10 mouse cellular contexts compared by ENCODE assay signal in genomic region chr9:21407951-21408350, GRCm38 (mm10). TPM values are rescaled to one million over a fixed set of nuclear protein-coding genes. Genes with fewer than 3 reads are reported as not detected.
A peak's percentile ranks its signal among the peaks of the same experiment; 100 is the strongest.
DNase-seq lines count a peak whose midpoint lies in the region; ATAC-seq lines count a peak whose summit lies in the region.
"Had no signal": no experiment of that assay in that cellular context is flagged by ENCODE, and none has a peak within 500 bp of the region (broad histone marks: within the 10 kb centered on the region; RNA-seq: fewer than 3 reads in every experiment).

No protein-coding gene starts in this region.

- H3K4me2 ChIP-seq in heart, embryonic 12.5 days: no peak overlapping the region
- H3K4me2 ChIP-seq: embryonic facial prominence, embryonic 12.5 days had no signal

- no peak for ATAC-seq in heart, embryonic 12.5 days (ENCODE audit: insufficient number of reproducible peaks, low FRiP score)

- H3K9me3 ChIP-seq in heart, embryonic 12.5 days (replicated peaks): no peaks in the 10 kb centered on the region
- H3K9me3 ChIP-seq: embryonic facial prominence, embryonic 12.5 days had no signal

- H3K4me3 ChIP-seq in heart, embryonic 12.5 days: no peak overlapping the region
- H3K4me3 ChIP-seq: embryonic facial prominence, embryonic 12.5 days had no signal

- 11% methylated on average over 4 of the region's 4 CpGs for WGBS in heart, embryonic 12.5 days

- H3K36me3 ChIP-seq in heart, embryonic 12.5 days: peaks cover 42% of the 10 kb centered on the region

- DNase-seq in heart, postnatal 4 days: peak; percentile 70
- peak; percentile 21 for DNase-seq in thymus, postnatal 14 days
- no peak for DNase-seq in thymus, postnatal 10 days (ENCODE audit: low spot score in 2 of 2)
- peak; percentile 91 to 92 for DNase-seq in kidney, postnatal 36 days
- DNase-seq in urinary bladder, postnatal 36 days (ENCODE audit: low spot score in 2 of 2): no peak
- DNase-seq in cerebellum, adult 18-20 months: no peak
- DNase-seq in heart, adult 11 months: no peak
- DNase-seq: thymus, adult 18-20 months had no signal

- H3K9ac ChIP-seq in heart, embryonic 12.5 days: no peak overlapping the region
- H3K9ac ChIP-seq: embryonic facial prominence, embryonic 12.5 days had no signal

- H3K27me3 ChIP-seq in heart, embryonic 12.5 days (replicated peaks): no peaks in the 10 kb centered on the region
- H3K27me3 ChIP-seq: embryonic facial prominence, embryonic 12.5 days had no signal

- H3K4me1 ChIP-seq in heart, embryonic 12.5 days (replicated peaks): peaks cover 8% of the 10 kb centered on the region

- H3K27ac ChIP-seq in heart, embryonic 12.5 days (ENCODE audit: poor library complexity, severe bottlenecking): no peak overlapping the region
- H3K27ac ChIP-seq: embryonic facial prominence, embryonic 12.5 days had no signal

RNA-seq across cellular contexts. Expression of gene Qtrt1, which starts 3.7 kb away (rescaled TPM):
- total RNA-seq in heart, postnatal 4 days (2021): 10 to 100 TPM; 11.3 to 13.3 TPM
- polyA plus RNA-seq in heart, embryonic 12.5 days (2016; fragmentation: Nextera tagmentation; extraction: Ambion mirVana): 23.0 and 25.4 TPM in 2 replicates

RNA-seq across cellular contexts. Expression of gene Dnm2, which starts 16.8 kb away (rescaled TPM):
- 10 to 100 TPM; 83.9 to 86.7 TPM for total RNA-seq in heart, postnatal 4 days (2021)
- polyA plus RNA-seq in heart, embryonic 12.5 days (2016; fragmentation: Nextera tagmentation; extraction: Ambion mirVana): 83.8 and 87.2 TPM in 2 replicates

RNA-seq across cellular contexts. Expression of gene Ilf3, which starts 40.3 kb away (rescaled TPM):
- 10 to 100 TPM; 79.5 to 80.1 TPM for total RNA-seq in heart, postnatal 4 days (2021)
- 139 and 142 TPM in 2 replicates for polyA plus RNA-seq in heart, embryonic 12.5 days (2016; fragmentation: Nextera tagmentation; extraction: Ambion mirVana)

Comparison
In these comparisons a context has a peak if more than half of its experiments do, and no peak if none do; other contexts are left out.
1. DNase-seq: peak in heart, postnatal 4 days (single experiment), thymus, postnatal 14 days (single experiment) and kidney, postnatal 36 days (2 of 2); none in thymus, postnatal 10 days (0 of 2), urinary bladder, postnatal 36 days (0 of 2), cerebellum, adult 18-20 months (0 of 2) and heart, adult 11 months (single experiment).